Mouse (Mus musculus) liver, embryonic 14.5 days (tissue): Measurements from ENCODE around the gene Kdelr3. TPM values are rescaled to one million over a fixed set of nuclear protein-coding genes. Genes with fewer than 3 reads are reported as not detected.

Experiments
- ATAC-seq: fragments of 200-750 bp; cut with Nextera tagmentation; 2 replicates; pipeline ENCODE4 v1.8.0; 2017; ENCODE audit warnings: moderate number of reproducible peaks, mild to moderate bottlenecking, moderate library complexity; ENCODE audit not compliant: insufficient read depth
- DNase-seq, 3 experiments: peaks; one replicate each; pipeline ENCODE4 v3.0.0-alpha.2; 2012 to 2013; ENCODE audit warnings: low read depth in 3 of 3, low spot score in 3 of 3
- H3K27ac ChIP-seq: fragments of 300-500 bp; sonication (generic); 2 replicates; pipeline ENCODE4 v1.5.1; 2014; ENCODE audit warnings: moderate library complexity, mild to moderate bottlenecking, control low read depth, inconsistent platforms
- H3K27me3 ChIP-seq: fragments of 300-500 bp; sonication (generic); 2 replicates; pipeline ENCODE4 v1.6.1; 2014; ENCODE audit warnings: mild to moderate bottlenecking, low read length, moderate library complexity; ENCODE audit not compliant: control insufficient read depth, insufficient read depth
- H3K36me3 ChIP-seq: fragments of 300-500 bp; sonication (generic); replicated peaks from 2 replicates; pipeline ENCODE4 v1.6.1; 2014; ENCODE audit warnings: low read depth; ENCODE audit not compliant: control insufficient read depth, insufficient read depth
- H3K4me1 ChIP-seq, 2 experiments: fragments of 200-500 bp in 1 of 2; fragments of 300-500 bp in 1 of 2; sonication (generic) in 1 of 2; replicated peaks; 2 replicates each; pipeline ENCODE4 v1.6.1; 2012 to 2014; ENCODE audit warnings: antibody characterized with exemption in 1 of 2, inconsistent platforms in 1 of 2, low read length in 1 of 2; ENCODE audit not compliant: control insufficient read depth in 2 of 2, insufficient read depth in 2 of 2
- H3K4me2 ChIP-seq: fragments of 300-500 bp; sonication (generic); 2 replicates; pipeline ENCODE4 v1.6.1; 2014; ENCODE audit warnings: low read depth, mild to moderate bottlenecking, control low read depth, moderate library complexity
- H3K4me3 ChIP-seq, 2 experiments: fragments of 200-500 bp in 1 of 2; fragments of 300-500 bp in 1 of 2; sonication (generic) in 1 of 2; 2 replicates each; pipeline ENCODE4 v1.5.1; 2012 to 2014; ENCODE audit warnings: low read depth in 2 of 2, low read length in 2 of 2, mild to moderate bottlenecking in 2 of 2, control low read depth in 1 of 2, inconsistent platforms in 1 of 2, moderate library complexity in 1 of 2; ENCODE audit not compliant: insufficient read depth in 1 of 2
- H3K9ac ChIP-seq: fragments of 300-500 bp; sonication (generic); replicated peaks from 2 replicates; pipeline ENCODE4 v1.6.1; 2014; ENCODE audit warnings: mild to moderate bottlenecking, control low read depth, moderate library complexity
- H3K9me3 ChIP-seq: fragments of 300-500 bp; sonication (generic); 2 replicates; pipeline ENCODE4 v1.6.1; 2016; ENCODE audit warnings: low read length, mixed read lengths; ENCODE audit not compliant: control insufficient read depth
- CTCF ChIP-seq: IDR thresholded peaks from 2 replicates; pipeline ENCODE4 v1.5.1; 2016; ENCODE audit warnings: antibody characterized with exemption, low read depth, control low read depth
- EP300 ChIP-seq: IDR thresholded peaks from 2 replicates; pipeline ENCODE4 v1.6.1; 2016; ENCODE audit warnings: antibody characterized with exemption, low read depth
- WGBS: fragments of 180-500 bp; shearing (Covaris S2); extraction: QIAGEN DNeasy Blood & Tissue Kit; methylation state at CpG from one replicate; pipeline ENCODE4 v1.1.7; 2014; ENCODE audit not compliant: insufficient replicate concordance; 5-methylcytosine and 5-hydroxymethylcytosine counted together
- polyA plus RNA-seq, 2 experiments: library from polyadenylated mRNA; depleted of rRNA in 1 of 2; stranded (reverse) in 1 of 2; unstranded in 1 of 2; fragments of >200 nt; fragmentation: Nextera tagmentation in 1 of 2; extraction: Ambion mirVana in 1 of 2; gene quantifications; 2 replicates each; pipeline versions ENCODE4 v1.2.1 to v1.2.3; 2012 to 2014

Gene Kdelr3
- polyA plus RNA-seq, 2 experiments: 2.6 to 3.2 TPM

DNA sequence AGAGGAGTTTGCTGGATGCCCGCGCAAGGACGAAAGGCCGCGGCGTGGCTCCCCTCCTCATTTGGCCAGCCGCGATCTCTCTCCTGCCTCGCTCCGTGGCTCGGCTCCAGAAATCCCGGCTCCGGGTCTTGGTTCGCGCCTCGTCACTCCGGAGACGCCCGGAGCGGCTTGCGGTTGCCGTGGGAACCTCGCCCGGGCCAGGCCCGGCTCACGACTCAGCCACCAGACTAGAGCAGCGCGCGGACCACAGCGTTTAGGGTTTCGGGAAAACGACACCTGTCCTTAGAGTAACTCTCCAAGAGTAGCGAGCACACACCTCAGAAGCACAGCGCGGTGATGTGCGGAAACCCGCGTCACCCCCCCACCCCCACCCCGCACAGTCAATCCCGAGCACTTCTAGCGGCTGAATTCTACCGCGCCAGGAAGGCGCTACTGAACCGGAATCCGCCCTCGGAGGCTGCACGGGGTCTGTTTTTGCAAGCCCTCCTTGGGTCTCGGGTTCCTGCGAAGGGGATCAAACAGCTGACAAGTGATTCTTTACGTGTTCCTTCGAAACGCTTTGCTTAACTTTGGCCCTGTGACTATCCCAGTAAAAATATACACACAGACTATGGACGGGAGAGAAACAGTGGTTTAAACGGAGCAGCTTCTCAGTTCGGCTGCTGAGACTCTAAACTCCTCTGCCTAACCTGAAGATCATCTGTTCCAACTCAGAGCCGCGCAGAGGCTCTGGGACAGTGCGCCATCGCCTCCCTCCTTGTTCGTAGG, 4.5 kb upstream of the Kdelr3 start:
- Histone ChIP-seq H3K36me3 (no peaks in the 10 kb centered on the region), H3K27me3 (peaks cover 82% of the 10 kb centered on the region), H3K9ac (no peak overlapping the region), H3K9me3 (no peaks in the 10 kb centered on the region), H3K4me3 (peak overlapping the region in 1 of 2 experiments; percentile 6; a peak in 1 of 4 replicates), H3K27ac (no peak overlapping the region), H3K4me2 (peak overlapping the region; percentile 42), H3K4me1 (no peaks in the 10 kb centered on the region)
- no peak for DNase-seq
- TF ChIP-seq CTCF: no peak
- TF ChIP-seq EP300: no peak
- 3% methylated on average over 60 of the region's 61 CpGs for WGBS
- ATAC-seq: no peak

DNA sequence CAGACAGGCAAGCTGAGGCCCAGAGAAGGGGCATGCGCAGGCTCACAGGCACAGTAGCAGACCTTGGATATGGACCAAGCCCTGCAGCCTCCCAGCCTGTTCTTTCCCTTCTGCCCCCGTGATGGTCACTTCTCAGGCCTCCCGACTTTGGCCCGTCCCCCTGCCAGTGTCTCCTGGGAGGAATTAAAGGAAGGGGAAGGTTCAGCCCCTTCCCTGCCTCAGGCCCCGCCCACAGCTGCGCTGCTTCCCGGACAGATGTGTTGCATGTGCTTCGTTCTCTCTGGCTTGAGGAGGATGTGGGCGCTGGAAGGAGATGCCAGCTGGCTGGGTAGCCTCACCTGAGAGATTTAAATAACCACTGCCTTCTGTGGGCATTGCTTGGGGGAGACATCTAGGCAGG, 2.3 kb upstream of the Kdelr3 start:
- WGBS: 14% methylated on average over 9 of the region's 9 CpGs
- no peak for ATAC-seq
- Histone ChIP-seq H3K27me3 (peaks cover 83% of the 10 kb centered on the region), H3K9ac (no peak overlapping the region), H3K27ac (no peak overlapping the region), H3K4me3 (no peak overlapping the region), H3K36me3 (no peaks in the 10 kb centered on the region), H3K9me3 (no peaks in the 10 kb centered on the region), H3K4me1 (peaks cover 2% of the 10 kb centered on the region in 2 experiments), H3K4me2 (no peak overlapping the region)
- DNase-seq: no peak
- TF ChIP-seq EP300 (no peak), CTCF (no peak)

DNA sequence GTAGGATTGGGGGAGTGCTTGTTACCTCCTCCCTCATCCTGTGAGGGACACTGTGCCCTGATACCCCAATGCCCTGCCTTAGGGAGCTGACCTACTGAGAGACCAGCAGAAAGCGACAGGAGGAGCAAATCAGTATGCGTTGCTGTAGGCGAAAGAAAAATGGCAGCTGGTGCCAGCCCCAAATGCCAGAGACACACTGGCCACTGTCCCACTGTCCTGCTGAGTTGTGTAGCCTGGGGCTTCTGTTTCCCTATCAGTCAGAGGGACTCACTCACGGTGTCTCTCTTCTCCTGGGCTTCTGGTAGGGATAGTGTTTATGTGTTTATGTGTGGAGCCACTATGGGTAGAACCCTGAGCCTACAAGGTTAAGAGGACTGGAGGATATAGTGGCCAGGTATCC, 1.5 kb downstream of the Kdelr3 start:
- Histone ChIP-seq H3K4me2 (no peak overlapping the region), H3K9ac (no peak overlapping the region), H3K9me3 (no peaks in the 10 kb centered on the region), H3K4me1 (peaks cover 11 to 13% of the 10 kb centered on the region in 2 experiments), H3K4me3 (no peak overlapping the region), H3K36me3 (no peaks in the 10 kb centered on the region), H3K27ac (no peak overlapping the region), H3K27me3 (peaks cover 53% of the 10 kb centered on the region)
- ATAC-seq (no peak), DNase-seq (no peak)
- WGBS: 78% methylated on average over 4 of the region's 4 CpGs
- TF ChIP-seq EP300 (no peak), CTCF (no peak)

DNA sequence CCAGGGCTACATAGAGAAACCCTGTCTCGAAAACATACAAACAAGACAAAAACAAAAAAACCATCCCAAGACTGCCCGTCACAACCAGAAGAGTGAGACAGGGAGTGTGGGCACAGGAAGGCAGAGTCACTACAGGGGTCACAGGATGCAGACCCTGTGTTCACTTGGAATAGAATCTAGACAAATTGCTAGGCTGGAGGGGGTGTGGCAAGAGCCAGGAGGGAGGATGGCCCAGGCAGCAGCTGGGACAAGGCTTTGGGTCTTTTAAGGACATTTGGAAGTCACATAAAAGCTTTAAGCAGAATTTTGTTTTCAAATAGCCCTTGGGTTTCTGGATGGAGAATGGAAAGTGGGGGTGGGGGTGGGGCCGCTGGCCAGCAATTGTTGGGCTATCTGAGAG, 2.4 kb downstream of the Kdelr3 start:
- no peaks in the 10 kb centered on the region for H3K9me3 ChIP-seq
- DNase-seq (no peak), ATAC-seq (no peak)
- H3K36me3 ChIP-seq: no peaks in the 10 kb centered on the region
- 65% methylated on average over 3 of the region's 3 CpGs for WGBS
- no peak overlapping the region for H3K27ac ChIP-seq
- no peak overlapping the region for H3K4me2 ChIP-seq
- no peak overlapping the region for H3K4me3 ChIP-seq
- H3K27me3 ChIP-seq: peaks cover 47% of the 10 kb centered on the region
- H3K4me1 ChIP-seq: peaks cover 11 to 13% of the 10 kb centered on the region in 2 experiments
- TF ChIP-seq EP300 (no peak), CTCF (no peak)
- H3K9ac ChIP-seq: no peak overlapping the region

DNA sequence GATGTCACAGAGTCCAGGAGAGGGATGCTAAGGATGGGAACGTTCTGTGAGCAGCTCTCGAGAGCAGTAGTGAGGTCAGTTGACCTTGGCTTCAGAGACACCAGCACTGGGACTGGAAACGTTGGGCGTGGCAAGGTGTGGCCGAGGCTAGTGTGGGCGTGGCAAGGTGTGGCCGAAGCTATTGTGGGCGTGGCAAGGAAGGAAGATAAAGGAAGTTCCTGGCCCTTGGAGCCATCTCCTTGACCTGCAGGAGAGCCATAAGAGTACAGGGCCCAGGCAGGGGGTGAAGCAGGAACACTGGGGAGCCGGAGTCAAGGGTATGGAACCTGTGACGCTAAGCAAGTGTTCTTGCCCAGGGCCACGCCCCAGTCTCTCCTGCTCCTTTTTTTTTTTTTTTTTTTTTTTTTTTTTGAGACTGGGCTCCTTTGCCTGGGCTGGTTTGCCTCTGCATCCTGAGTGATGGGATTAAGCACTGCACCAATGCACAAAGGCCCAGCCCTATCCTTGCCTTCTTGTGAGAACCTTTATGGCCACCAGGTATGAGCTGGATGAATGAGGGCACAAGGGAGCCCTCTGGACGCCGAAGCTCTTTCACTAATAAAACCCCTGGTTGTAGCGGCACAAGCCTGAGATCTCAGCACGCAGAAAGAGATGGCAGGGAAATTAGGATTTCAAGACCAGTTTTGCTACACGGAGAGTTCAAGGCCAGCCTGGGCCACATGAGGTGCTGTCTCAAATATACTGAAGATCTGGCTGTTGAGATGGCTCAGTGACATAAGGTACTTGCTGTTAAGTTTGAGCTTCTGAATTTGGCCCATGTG, 3.4 kb downstream of the Kdelr3 start:
- Histone ChIP-seq H3K36me3 (no peaks in the 10 kb centered on the region), H3K4me2 (peak overlapping the region; percentile 27; the same call in 1 of the 2 replicates), H3K27ac (no peak overlapping the region), H3K4me1 (peaks cover 11 to 13% of the 10 kb centered on the region in 2 experiments), H3K4me3 (no peak overlapping the region), H3K27me3 (peaks cover 36% of the 10 kb centered on the region), H3K9ac (no peak overlapping the region), H3K9me3 (no peaks in the 10 kb centered on the region)
- ATAC-seq (peak; percentile 21; the same call in 1 of the 2 replicates), DNase-seq (peak; percentile 10 to 28 (median 26))
- TF ChIP-seq EP300 (no peak), CTCF (no peak)
- 31% methylated on average over 16 of the region's 16 CpGs for WGBS
